Mouse (Mus musculus) hindbrain, embryonic 15.5 days (tissue): Measurements from ENCODE around the gene Fignl1. TPM values are rescaled to one million over a fixed set of nuclear protein-coding genes. Genes with fewer than 3 reads are reported as not detected.

ENCODE experiments used
- ATAC-seq: fragments of 200-750 bp; cut with Nextera tagmentation; 2 replicates; pipeline ENCODE4 v1.8.0; 2017; ENCODE audit warnings: low read depth, moderate number of reproducible peaks, moderate TSS enrichment; ENCODE audit not compliant: low FRiP score
- H3K27ac ChIP-seq: fragments of 300-500 bp; sonication (generic); replicated peaks from 2 replicates; pipeline ENCODE4 v1.5.1; 2015; ENCODE audit warnings: mild to moderate bottlenecking, inconsistent platforms
- H3K27me3 ChIP-seq: fragments of 300-500 bp; sonication (generic); 2 replicates; pipeline ENCODE4 v1.6.1; 2015; ENCODE audit warnings: control low read depth, inconsistent platforms
- H3K36me3 ChIP-seq: fragments of 300-500 bp; sonication (generic); 2 replicates; pipeline ENCODE4 v1.6.1; 2015; ENCODE audit warnings: control low read depth, inconsistent platforms
- H3K4me1 ChIP-seq: fragments of 300-500 bp; sonication (generic); replicated peaks from 2 replicates; pipeline ENCODE4 v1.6.1; 2015; ENCODE audit warnings: control low read depth, inconsistent platforms
- H3K4me2 ChIP-seq: fragments of 300-500 bp; sonication (generic); 2 replicates; pipeline ENCODE4 v1.6.1; 2015; ENCODE audit warnings: moderate library complexity, mild to moderate bottlenecking, inconsistent platforms
- H3K4me3 ChIP-seq: fragments of 300-500 bp; sonication (generic); 2 replicates; pipeline ENCODE4 v1.5.1; 2015; ENCODE audit warnings: mild to moderate bottlenecking, inconsistent platforms
- H3K9ac ChIP-seq: fragments of 300-500 bp; sonication (generic); 2 replicates; pipeline ENCODE4 v1.6.1; 2015; ENCODE audit warnings: inconsistent platforms
- H3K9me3 ChIP-seq: fragments of 300-500 bp; sonication (generic); 2 replicates; pipeline ENCODE4 v1.6.1; 2016; ENCODE audit warnings: control low read depth, inconsistent platforms
- WGBS: fragments of 180-500 bp; shearing (Covaris S2); methylation state at CpG from one replicate; pipeline ENCODE4 v1.1.7; 2015; 5-methylcytosine and 5-hydroxymethylcytosine counted together
- polyA plus RNA-seq: library from polyadenylated mRNA; unstranded; fragments of >200 nt; fragmentation: Nextera tagmentation; extraction: Ambion mirVana; gene quantifications from 2 replicates; pipeline ENCODE4 v1.2.1, GENCODE M21; 2015

Gene Fignl1
- polyA plus RNA-seq, 1 experiment from 2014 or later: 12.0 TPM

DNA sequence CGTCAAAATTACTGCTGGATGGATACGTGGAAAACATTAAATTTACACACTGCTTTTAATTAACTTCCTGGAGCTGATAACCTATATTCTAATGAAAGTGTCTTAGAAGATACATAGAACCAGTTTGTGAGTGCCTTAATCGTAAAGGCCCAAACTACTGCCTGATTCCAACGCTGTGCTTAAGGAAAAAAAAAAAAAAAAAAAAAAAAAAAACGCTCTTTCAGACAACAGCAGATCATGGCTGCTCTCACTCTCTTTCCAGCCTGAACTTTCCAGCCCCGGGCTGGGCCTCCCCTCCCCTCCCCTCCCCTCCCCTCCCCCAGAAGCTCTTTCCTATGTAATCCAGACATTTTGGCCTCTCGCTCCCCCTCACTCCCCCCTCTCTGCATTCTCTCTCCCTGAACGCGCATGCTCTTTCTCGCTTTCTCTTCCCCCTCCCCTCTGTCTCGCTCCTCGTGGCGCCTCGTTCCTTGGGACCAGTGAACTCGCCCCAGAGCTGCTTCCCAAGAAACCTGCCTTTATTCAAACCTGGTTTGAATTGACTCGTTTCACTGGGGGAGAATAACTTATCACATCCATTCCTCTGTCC is 12.7 kb upstream of the Fignl1 start:
- WGBS: 5% methylated on average over 16 of the region's 16 CpGs
- H3K4me1 ChIP-seq: peaks cover 36% of the 10 kb centered on the region
- no peaks in the 10 kb centered on the region for H3K27me3 ChIP-seq
- no peaks in the 10 kb centered on the region for H3K9me3 ChIP-seq
- H3K36me3 ChIP-seq: no peaks in the 10 kb centered on the region
- peak; percentile 86 for ATAC-seq
- H3K4me2 ChIP-seq: peak overlapping the region; percentile 47
- peak overlapping the region; percentile 53 for H3K27ac ChIP-seq
- peak overlapping the region; percentile 18; the same call in 1 of the 2 replicates for H3K4me3 ChIP-seq
- H3K9ac ChIP-seq: 0 out of 2 replicates have a peak overlapping the region, but pooled peaks have one; percentile 0

DNA sequence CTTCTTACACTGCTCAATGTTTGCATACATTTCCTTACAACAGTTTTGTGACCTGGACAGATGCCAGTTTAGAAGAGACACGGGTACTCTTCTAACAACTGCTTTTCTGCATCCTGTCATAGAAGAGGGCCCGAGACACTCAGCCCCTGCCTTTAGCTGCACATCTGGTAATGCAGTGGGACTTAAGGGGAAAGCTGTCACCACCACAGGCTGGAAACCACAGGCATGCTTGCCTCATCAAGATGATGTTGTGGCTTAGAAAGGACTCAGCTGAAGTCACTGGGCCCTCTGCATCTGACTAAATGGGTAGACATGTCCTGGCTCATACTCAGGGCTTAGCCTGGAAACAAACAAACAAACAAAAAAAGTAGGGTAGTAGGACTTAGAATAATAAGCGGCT is 12.0 kb upstream of the Fignl1 start:
- Histone ChIP-seq H3K27ac (peak overlapping the region; percentile 53), H3K4me1 (peaks cover 36% of the 10 kb centered on the region), H3K36me3 (no peaks in the 10 kb centered on the region), H3K27me3 (no peaks in the 10 kb centered on the region), H3K9me3 (no peaks in the 10 kb centered on the region), H3K9ac (no peak overlapping the region), H3K4me2 (no peak overlapping the region), H3K4me3 (no peak overlapping the region)
- peak; percentile 12; the same call in 1 of the 2 replicates for ATAC-seq
- 65% methylated on average over 3 of the region's 3 CpGs for WGBS

DNA sequence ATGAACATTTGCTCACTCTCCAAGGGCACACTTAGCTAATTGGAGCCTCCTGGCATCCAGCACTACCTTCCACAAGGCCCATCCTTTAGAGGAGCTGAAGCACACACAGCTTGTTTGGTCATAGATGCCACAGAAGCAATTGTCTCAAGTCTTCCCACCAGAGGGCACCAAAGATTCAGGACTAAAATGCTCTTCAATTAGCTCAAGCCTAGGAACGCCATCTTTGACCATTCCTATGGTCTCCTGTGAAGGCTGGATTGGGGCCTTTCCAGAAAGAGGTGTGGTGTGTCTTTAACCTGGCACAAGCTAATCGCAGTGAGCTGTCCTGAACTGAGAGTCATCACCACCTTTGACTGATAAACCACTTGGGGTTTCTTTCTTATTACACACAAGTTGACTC is 11.5 kb upstream of the Fignl1 start:
- peak; percentile 65 for ATAC-seq
- peaks cover 35% of the 10 kb centered on the region for H3K4me1 ChIP-seq
- no peak overlapping the region for H3K4me2 ChIP-seq
- WGBS: 4% methylated on average over 2 of the region's 2 CpGs
- H3K27ac ChIP-seq: no peak overlapping the region; the same call in 1 of the 2 replicates
- H3K4me3 ChIP-seq: no peak overlapping the region
- H3K36me3 ChIP-seq: no peaks in the 10 kb centered on the region
- H3K9me3 ChIP-seq: no peaks in the 10 kb centered on the region
- no peak overlapping the region for H3K9ac ChIP-seq
- H3K27me3 ChIP-seq: no peaks in the 10 kb centered on the region

DNA sequence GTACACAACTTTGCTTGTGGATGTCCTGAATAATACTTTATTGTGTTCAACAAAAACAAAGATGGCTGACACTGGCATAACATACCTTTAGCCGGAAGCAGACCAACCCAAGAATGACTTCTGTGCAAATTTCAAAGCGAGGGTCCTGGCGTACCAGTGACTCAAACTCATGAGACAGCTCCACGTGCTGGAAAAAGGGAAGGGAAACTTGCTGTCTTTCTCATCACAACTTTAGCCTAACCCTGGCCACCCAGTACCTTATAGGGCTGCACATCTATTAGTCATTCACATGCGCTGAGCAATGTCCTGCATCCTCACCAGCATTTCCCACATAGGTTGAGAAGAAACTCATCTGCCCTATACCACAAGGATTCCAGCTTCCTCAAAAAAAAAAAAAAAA is 10.4 kb upstream of the Fignl1 start:
- no peaks in the 10 kb centered on the region for H3K9me3 ChIP-seq
- no peak overlapping the region for H3K4me2 ChIP-seq
- no peaks in the 10 kb centered on the region for H3K36me3 ChIP-seq
- WGBS: 83% methylated on average over 5 of the region's 5 CpGs
- peaks cover 26% of the 10 kb centered on the region for H3K4me1 ChIP-seq
- no peak overlapping the region for H3K9ac ChIP-seq
- no peak for ATAC-seq
- H3K27me3 ChIP-seq: no peaks in the 10 kb centered on the region
- H3K4me3 ChIP-seq: no peak overlapping the region
- no peak overlapping the region for H3K27ac ChIP-seq

DNA sequence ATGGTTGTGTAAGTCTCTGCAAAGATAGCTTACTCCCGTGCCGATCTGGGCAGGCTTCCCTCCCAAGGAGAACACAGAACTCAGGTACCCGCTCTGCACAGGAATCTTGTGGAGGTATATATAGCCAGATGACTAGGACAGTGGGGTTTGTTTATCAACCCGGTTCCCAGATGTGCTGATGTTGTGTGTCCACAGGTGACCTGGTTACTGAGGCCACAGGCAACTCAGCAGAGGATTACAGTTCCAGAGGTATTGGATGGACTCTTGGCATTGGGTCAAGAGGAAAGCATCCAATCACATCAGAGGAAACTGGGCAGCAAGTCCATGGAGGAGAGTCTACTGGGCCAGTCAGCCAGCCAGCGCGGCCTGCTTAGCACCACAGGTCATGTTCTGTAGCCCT is 10.0 kb upstream of the Fignl1 start:
- Histone ChIP-seq H3K27ac (no peak overlapping the region), H3K4me2 (no peak overlapping the region), H3K4me3 (no peak overlapping the region), H3K27me3 (no peaks in the 10 kb centered on the region), H3K9me3 (no peaks in the 10 kb centered on the region), H3K9ac (no peak overlapping the region), H3K36me3 (no peaks in the 10 kb centered on the region), H3K4me1 (peaks cover 23% of the 10 kb centered on the region)
- ATAC-seq: no peak
- 87% methylated on average over 6 of the region's 6 CpGs for WGBS

DNA sequence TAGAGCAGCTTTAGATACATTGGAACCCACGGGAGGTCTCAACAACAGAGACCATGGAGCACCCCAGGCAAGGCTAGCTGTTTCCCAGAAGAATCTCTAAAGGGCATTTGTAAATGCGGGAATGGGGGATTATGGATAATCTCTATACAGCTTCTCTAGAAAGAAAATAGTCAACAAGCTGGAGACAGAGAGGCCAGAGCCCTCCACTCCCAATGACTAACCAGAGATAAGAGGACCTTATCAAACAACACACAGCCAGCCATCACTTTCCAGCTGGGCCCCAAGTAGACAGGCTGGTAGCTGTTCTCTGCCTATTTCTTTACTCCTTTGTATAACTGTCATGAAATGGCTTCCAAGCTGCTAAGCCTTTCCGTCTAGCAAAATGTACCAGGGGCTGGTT is 7.0 kb upstream of the Fignl1 start:
- peaks cover 4% of the 10 kb centered on the region; the same call in 1 of the 2 replicates for H3K4me1 ChIP-seq
- no peak overlapping the region for H3K27ac ChIP-seq
- no peak for ATAC-seq
- H3K9me3 ChIP-seq: no peaks in the 10 kb centered on the region
- 79% methylated on average over 3 of the region's 3 CpGs for WGBS
- H3K36me3 ChIP-seq: no peaks in the 10 kb centered on the region
- H3K9ac ChIP-seq: no peak overlapping the region
- H3K27me3 ChIP-seq: no peaks in the 10 kb centered on the region
- H3K4me3 ChIP-seq: no peak overlapping the region
- H3K4me2 ChIP-seq: no peak overlapping the region

DNA sequence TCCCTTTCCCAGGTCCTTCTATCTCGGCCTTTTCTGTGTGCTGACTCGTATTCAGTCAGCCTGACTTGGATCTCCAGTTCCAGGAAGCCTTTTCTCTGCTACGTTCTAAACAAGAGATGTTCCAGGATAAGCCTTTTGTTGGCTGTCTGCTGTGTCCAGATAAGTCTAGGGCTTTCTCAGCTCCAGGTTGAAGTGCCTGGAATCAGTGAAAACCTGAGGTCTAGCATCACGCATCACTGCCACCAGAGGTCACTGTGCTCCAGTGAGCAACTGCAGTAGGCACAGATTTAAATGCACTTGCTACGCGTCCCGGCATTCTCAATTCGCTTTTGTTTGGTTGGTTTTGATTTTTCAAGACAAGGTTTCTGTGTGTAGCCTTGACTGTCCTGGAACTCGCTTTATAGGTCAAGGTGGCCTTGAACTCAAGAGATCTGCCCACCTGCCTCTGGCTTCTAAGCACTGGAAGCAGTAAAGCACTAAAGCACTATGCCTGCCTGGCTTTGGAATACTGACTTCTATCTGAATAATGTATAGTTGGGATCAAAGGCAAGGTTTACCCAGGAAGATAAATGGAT is 3.2 kb upstream of the Fignl1 start:
- WGBS: 20% methylated on average over 9 of the region's 9 CpGs
- peak overlapping the region; percentile 44 for H3K4me2 ChIP-seq
- H3K4me1 ChIP-seq: peaks cover 13% of the 10 kb centered on the region
- no peaks in the 10 kb centered on the region for H3K36me3 ChIP-seq
- peak; percentile 47 for ATAC-seq
- no peak overlapping the region for H3K4me3 ChIP-seq
- no peak overlapping the region for H3K9ac ChIP-seq
- H3K27ac ChIP-seq: no peak overlapping the region
- H3K9me3 ChIP-seq: no peaks in the 10 kb centered on the region
- no peaks in the 10 kb centered on the region for H3K27me3 ChIP-seq

DNA sequence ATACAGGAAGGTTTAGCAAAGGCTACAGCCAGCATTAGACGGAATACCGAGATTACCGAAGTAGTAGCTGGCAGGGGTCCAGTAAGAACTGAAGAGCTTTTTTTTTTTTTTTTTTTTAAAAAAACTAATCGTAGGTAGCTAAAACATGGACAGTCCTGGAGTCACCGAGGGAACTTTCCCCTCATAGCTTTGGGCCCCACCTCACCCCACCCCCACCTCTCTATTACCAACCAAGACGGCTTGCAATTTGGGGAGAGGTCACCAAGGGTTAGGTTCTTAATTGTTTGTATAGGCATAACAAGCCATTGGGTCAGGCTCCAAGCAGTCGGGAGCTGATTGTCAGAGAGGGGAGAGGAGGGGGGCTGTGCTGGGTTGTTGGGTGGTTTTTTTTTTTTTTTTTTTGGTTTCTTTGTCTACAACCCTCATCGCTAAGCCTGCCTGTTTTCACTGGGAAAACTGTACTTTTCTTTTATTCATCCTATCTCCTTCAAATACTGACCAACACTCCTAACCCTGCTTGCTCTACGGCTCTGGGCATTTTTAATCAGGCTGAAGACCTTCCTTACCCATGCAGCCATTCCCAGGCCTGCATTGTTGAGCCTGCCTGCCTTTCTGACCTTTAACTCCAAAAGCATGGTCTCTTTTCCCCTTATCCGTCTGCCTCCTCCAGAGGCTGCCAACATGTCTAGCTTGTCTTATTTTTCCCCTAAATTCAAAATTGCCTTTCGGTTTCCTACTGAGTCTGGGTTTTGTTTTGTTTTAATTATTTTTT is 828 bp upstream of the Fignl1 start:
- Histone ChIP-seq H3K27me3 (no peaks in the 10 kb centered on the region), H3K4me1 (peaks cover 13% of the 10 kb centered on the region), H3K27ac (peak overlapping the region; percentile 92), H3K9ac (peak overlapping the region; percentile 66), H3K9me3 (no peaks in the 10 kb centered on the region), H3K36me3 (no peaks in the 10 kb centered on the region), H3K4me3 (peak overlapping the region; percentile 60), H3K4me2 (peak overlapping the region; percentile 81)
- WGBS: 2% methylated on average over 11 of the region's 11 CpGs
- peak; percentile 27; the same call in 1 of the 2 replicates for ATAC-seq

DNA sequence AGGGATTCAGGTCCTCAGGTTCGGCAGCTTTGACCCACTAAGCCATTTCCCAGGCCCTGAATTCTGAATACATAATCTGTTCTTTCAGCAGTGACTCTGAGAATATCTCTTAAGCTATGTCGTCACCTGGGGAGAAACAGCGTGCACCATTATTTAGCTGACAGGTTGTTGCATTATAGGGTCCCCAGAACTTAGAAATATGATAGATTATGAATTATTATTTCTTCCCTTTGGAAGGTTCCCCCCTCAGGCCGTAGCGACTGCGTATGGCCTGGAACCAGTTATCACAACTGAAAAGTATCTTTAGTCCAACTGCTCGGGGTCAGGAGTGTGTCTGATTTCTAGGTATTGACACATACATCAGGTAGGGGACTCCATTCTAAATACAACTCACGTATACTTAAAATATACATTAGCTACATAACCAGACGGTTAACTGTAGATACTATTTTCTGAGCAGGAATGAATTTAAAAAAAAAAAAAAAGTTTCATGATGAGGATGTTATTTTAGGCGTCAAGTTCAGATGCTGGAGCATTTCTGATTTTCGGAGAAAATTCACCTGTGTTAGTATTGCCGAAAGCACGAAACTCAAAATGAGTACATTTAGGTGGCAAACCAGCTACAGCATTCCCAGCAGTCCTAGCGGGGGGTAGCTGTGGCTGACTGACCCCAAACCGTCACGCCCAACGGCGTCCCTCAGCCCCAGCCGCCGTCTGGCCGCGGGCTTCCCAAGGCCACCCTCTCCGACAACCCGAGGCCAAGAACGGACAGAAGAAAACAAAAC is 535 bp downstream of the Fignl1 start:
- Histone ChIP-seq H3K36me3 (no peaks in the 10 kb centered on the region), H3K4me2 (peak overlapping the region; percentile 81), H3K27ac (peak overlapping the region; percentile 92), H3K9me3 (no peaks in the 10 kb centered on the region), H3K4me3 (peak overlapping the region; percentile 60), H3K9ac (peak overlapping the region; percentile 53), H3K4me1 (peaks cover 13% of the 10 kb centered on the region), H3K27me3 (no peaks in the 10 kb centered on the region)
- 12% methylated on average over 25 of the region's 25 CpGs for WGBS
- no peak; the same call in 1 of the 2 replicates for ATAC-seq

DNA sequence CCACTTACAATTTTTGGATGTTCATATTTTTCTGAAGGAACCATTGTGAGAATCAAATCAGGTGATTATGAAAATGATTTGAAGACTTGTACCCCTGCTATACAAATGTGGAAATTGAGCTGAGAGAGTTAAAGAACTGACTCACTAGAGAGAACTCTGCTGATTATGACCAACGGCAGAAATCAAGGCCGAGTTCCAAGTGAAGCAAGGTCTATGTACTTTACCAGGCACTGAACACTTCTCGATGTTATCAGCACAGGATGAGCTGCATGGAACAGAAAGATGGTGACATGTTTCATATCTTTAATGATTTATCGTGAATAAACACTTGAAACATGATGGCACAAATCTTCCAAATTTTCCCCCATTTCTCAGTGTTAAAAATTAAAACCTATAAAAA is 2.8 kb downstream of the Fignl1 start:
- no peak overlapping the region for H3K27ac ChIP-seq
- H3K9ac ChIP-seq: no peak overlapping the region
- WGBS: 97% methylated on average over 4 of the region's 4 CpGs
- H3K4me1 ChIP-seq: peaks cover 11% of the 10 kb centered on the region
- H3K9me3 ChIP-seq: no peaks in the 10 kb centered on the region
- H3K36me3 ChIP-seq: peaks cover 12% of the 10 kb centered on the region
- H3K4me3 ChIP-seq: no peak overlapping the region
- ATAC-seq: no peak
- no peaks in the 10 kb centered on the region for H3K27me3 ChIP-seq
- no peak overlapping the region for H3K4me2 ChIP-seq

DNA sequence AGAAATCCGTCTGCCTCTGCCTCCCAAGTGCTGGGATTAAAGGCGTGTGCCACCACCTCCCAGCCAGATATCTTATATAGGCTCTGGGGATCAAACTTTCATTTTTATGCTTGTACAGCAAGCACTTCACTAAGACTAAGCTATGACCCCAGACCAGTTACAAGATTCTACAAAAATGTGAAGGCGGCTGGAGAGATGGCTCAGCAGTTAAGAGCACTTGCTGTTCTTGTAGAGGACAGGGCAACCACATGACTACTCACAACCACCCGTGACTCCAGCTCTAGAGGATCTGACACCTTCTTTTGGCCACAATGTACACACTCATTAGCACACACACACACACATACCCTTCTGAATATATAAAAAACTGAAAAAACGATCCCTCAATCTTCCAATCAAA is 4.3 kb downstream of the Fignl1 start:
- no peaks in the 10 kb centered on the region for H3K27me3 ChIP-seq
- no peak overlapping the region for H3K27ac ChIP-seq
- no peak for ATAC-seq
- H3K36me3 ChIP-seq: peaks cover 14% of the 10 kb centered on the region
- H3K4me2 ChIP-seq: no peak overlapping the region
- H3K4me1 ChIP-seq: peaks cover 6% of the 10 kb centered on the region
- no peaks in the 10 kb centered on the region for H3K9me3 ChIP-seq
- H3K9ac ChIP-seq: no peak overlapping the region
- no peak overlapping the region for H3K4me3 ChIP-seq
- 89% methylated on average over 5 of the region's 5 CpGs for WGBS

DNA sequence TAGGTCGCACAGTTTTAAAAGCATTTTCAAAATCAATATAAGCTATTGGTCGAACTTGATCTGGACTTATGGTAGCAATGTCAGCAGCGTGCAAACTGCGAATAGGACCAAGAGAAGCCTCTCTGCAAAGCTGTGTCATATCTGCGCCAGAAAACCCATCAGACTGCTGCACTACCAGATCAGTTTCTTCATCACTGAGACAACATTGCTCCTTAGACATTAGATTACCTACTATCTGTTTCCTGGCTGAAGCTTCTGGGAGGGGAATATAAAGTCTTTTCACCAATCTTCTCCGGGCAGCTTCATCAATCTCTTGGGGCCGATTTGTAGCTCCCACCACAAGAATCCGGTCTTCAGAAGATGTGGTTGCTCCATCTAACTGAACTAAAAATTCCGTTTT is 7.7 kb downstream of the Fignl1 start:
- 96% methylated on average over 9 of the region's 9 CpGs for WGBS
- Histone ChIP-seq H3K9ac (no peak overlapping the region), H3K4me3 (no peak overlapping the region), H3K9me3 (no peaks in the 10 kb centered on the region), H3K4me2 (no peak overlapping the region), H3K4me1 (no peaks in the 10 kb centered on the region), H3K27ac (no peak overlapping the region), H3K36me3 (peaks cover 14% of the 10 kb centered on the region), H3K27me3 (no peaks in the 10 kb centered on the region)
- ATAC-seq: no peak
